ENCODE assay signal across 21 mouse cellular contexts in genomic region chr8:47245116-47245515, GRCm38 (mm10).
A peak's percentile ranks its signal among the peaks of the same experiment; 100 is the strongest.
DNase-seq lines count a peak whose midpoint lies in the region; ATAC-seq and TF ChIP-seq lines count a peak whose summit lies in the region.
"Had no signal": no experiment of that assay in that cellular context is flagged by ENCODE, and none has a peak within 500 bp of the region (broad histone marks: within the 10 kb centered on the region; RNA-seq: fewer than 3 reads in every experiment).

No protein-coding gene starts in this region.

- no peaks in the 10 kb centered on the region for H3K36me3 ChIP-seq in hindbrain, postnatal 0 days (ENCODE audit: insufficient read depth, low read length)
- H3K36me3 ChIP-seq in hindbrain, embryonic 16.5 days (ENCODE audit: control insufficient read depth, insufficient read depth, low read length) = no peaks in the 10 kb centered on the region
- no peaks in the 10 kb centered on the region for H3K36me3 ChIP-seq in midbrain, postnatal 0 days (ENCODE audit: insufficient read depth, low read length)
- no peaks in the 10 kb centered on the region for H3K36me3 ChIP-seq in midbrain, embryonic 11.5 days (ENCODE audit: control insufficient read depth, insufficient read depth, low read length)
- no peaks in the 10 kb centered on the region for H3K36me3 ChIP-seq in forebrain, embryonic 16.5 days (ENCODE audit: control insufficient read depth, insufficient read depth)
- no peaks in the 10 kb centered on the region for H3K36me3 ChIP-seq in neural tube, embryonic 15.5 days
- H3K36me3 ChIP-seq: embryonic facial prominence, embryonic 13.5 days; heart, embryonic 12.5 days; intestine, embryonic 15.5 days; liver, embryonic 13.5 days had no signal

- peaks cover 34% of the 10 kb centered on the region for H3K4me1 ChIP-seq in hindbrain, postnatal 0 days (ENCODE audit: insufficient read depth, low read length)
- peaks cover 44% of the 10 kb centered on the region for H3K4me1 ChIP-seq in hindbrain, embryonic 16.5 days (ENCODE audit: control insufficient read depth, insufficient read depth, low read depth, low read length)
- H3K4me1 ChIP-seq in midbrain, postnatal 0 days (ENCODE audit: insufficient read depth, low read length) = peaks cover 8% of the 10 kb centered on the region
- H3K4me1 ChIP-seq in midbrain, embryonic 11.5 days (ENCODE audit: control insufficient read depth, insufficient read depth, low read length) = peaks cover 38% of the 10 kb centered on the region
- H3K4me1 ChIP-seq in forebrain, embryonic 16.5 days (replicated peaks; ENCODE audit: control insufficient read depth, insufficient read depth, low read length) = peaks cover 41% of the 10 kb centered on the region
- peaks cover 58% of the 10 kb centered on the region for H3K4me1 ChIP-seq in neural tube, embryonic 15.5 days
- H3K4me1 ChIP-seq: liver, embryonic 13.5 days had no signal

- WGBS in hindbrain, postnatal 0 days = 49% methylated on average over 4 of the region's 4 CpGs
- WGBS in hindbrain, embryonic 16.5 days = 51% methylated on average over 4 of the region's 4 CpGs
- 53% methylated on average over 4 of the region's 4 CpGs for WGBS in midbrain, postnatal 0 days
- WGBS in midbrain, embryonic 11.5 days = 75% methylated on average over 4 of the region's 4 CpGs
- WGBS in forebrain, embryonic 16.5 days = 31% methylated on average over 4 of the region's 4 CpGs
- WGBS in neural tube, embryonic 15.5 days = 57% methylated on average over 4 of the region's 4 CpGs

- no peak overlapping the region for H3K4me3 ChIP-seq in hindbrain, postnatal 0 days (ENCODE audit: low read length)
- H3K4me3 ChIP-seq in hindbrain, embryonic 16.5 days (ENCODE audit: low read length) = no peak overlapping the region
- no peak overlapping the region for H3K4me3 ChIP-seq in midbrain, postnatal 0 days (ENCODE audit: low read depth, low read length)
- H3K4me3 ChIP-seq in midbrain, embryonic 11.5 days (ENCODE audit: low read depth, low read length) = no peak overlapping the region
- H3K4me3 ChIP-seq in forebrain, embryonic 16.5 days (replicated peaks; ENCODE audit: low read length) = no peak overlapping the region
- H3K4me3 ChIP-seq in neural tube, embryonic 15.5 days (replicated peaks) = no peak overlapping the region
- H3K4me3 ChIP-seq: embryonic facial prominence, embryonic 13.5 days; heart, embryonic 12.5 days; intestine, embryonic 15.5 days; liver, embryonic 13.5 days; myocyte had no signal

- no peak overlapping the region; the same call in 1 of the 2 replicates for H3K27ac ChIP-seq in hindbrain, postnatal 0 days
- H3K27ac ChIP-seq in hindbrain, embryonic 16.5 days (ENCODE audit: low read depth, low read length) = no peak overlapping the region
- no peak overlapping the region for H3K27ac ChIP-seq in midbrain, postnatal 0 days (ENCODE audit: low read depth, low read length)
- H3K27ac ChIP-seq in midbrain, embryonic 11.5 days (ENCODE audit: low read depth, low read length) = no peak overlapping the region
- peak overlapping the region; percentile 7; the same call in 1 of the 2 replicates for H3K27ac ChIP-seq in forebrain, embryonic 16.5 days (ENCODE audit: low read length)
- peak overlapping the region; percentile 30; the same call in 1 of the 2 replicates for H3K27ac ChIP-seq in neural tube, embryonic 15.5 days (replicated peaks)
- H3K27ac ChIP-seq: embryonic facial prominence, embryonic 13.5 days; intestine, embryonic 15.5 days; liver, embryonic 13.5 days had no signal

- no peaks in the 10 kb centered on the region for H3K27me3 ChIP-seq in hindbrain, postnatal 0 days (ENCODE audit: insufficient read depth, low read length)
- no peaks in the 10 kb centered on the region for H3K27me3 ChIP-seq in hindbrain, embryonic 16.5 days (replicated peaks; ENCODE audit: control insufficient read depth, insufficient read depth, low read length)
- no peaks in the 10 kb centered on the region for H3K27me3 ChIP-seq in midbrain, postnatal 0 days (ENCODE audit: insufficient read depth, low read length)
- no peaks in the 10 kb centered on the region for H3K27me3 ChIP-seq in midbrain, embryonic 11.5 days (ENCODE audit: control insufficient read depth, insufficient read depth, low read length)
- H3K27me3 ChIP-seq in forebrain, embryonic 16.5 days (replicated peaks; ENCODE audit: control insufficient read depth, insufficient read depth, low read length) = no peaks in the 10 kb centered on the region
- H3K27me3 ChIP-seq in neural tube, embryonic 15.5 days (replicated peaks) = no peaks in the 10 kb centered on the region
- H3K27me3 ChIP-seq: embryonic facial prominence, embryonic 13.5 days; heart, embryonic 12.5 days; intestine, embryonic 15.5 days; liver, embryonic 13.5 days; Patski had no signal

- no peak overlapping the region for H3K9ac ChIP-seq in hindbrain, postnatal 0 days (replicated peaks; ENCODE audit: low read length)
- no peak overlapping the region for H3K9ac ChIP-seq in hindbrain, embryonic 16.5 days (ENCODE audit: low read depth, low read length)
- no peak overlapping the region for H3K9ac ChIP-seq in midbrain, postnatal 0 days (replicated peaks; ENCODE audit: low read length, poor library complexity, severe bottlenecking)
- H3K9ac ChIP-seq in midbrain, embryonic 11.5 days (ENCODE audit: low read length) = no peak overlapping the region
- H3K9ac ChIP-seq in forebrain, embryonic 16.5 days (replicated peaks; ENCODE audit: low read depth, low read length) = no peak overlapping the region
- H3K9ac ChIP-seq in neural tube, embryonic 15.5 days (replicated peaks) = no peak overlapping the region
- H3K9ac ChIP-seq: embryonic facial prominence, embryonic 13.5 days; heart, embryonic 12.5 days; intestine, embryonic 15.5 days; liver, embryonic 13.5 days had no signal

- peak; percentile 28 for DNase-seq in hindbrain, postnatal 0 days (ENCODE audit: low spot score)
- DNase-seq in midbrain, postnatal 0 days (ENCODE audit: low spot score) = peak; percentile 47
- DNase-seq in midbrain, embryonic 11.5 days (ENCODE audit: low spot score, missing footprints) = no peak
- DNase-seq in heart, adult 9 months (ENCODE audit: low spot score in 2 of 2) = no peak
- DNase-seq in frontal cortex, postnatal 36 days (ENCODE audit: low spot score in 2 of 2) = no peak
- DNase-seq: cerebellum, adult 11 months; cerebellum, postnatal 36 days; gastrocnemius, postnatal 14 days; heart, postnatal 4 days; kidney, postnatal 10 days; layer of hippocampus, postnatal 36 days; liver, embryonic 13.5 days; thymus, postnatal 36 days had no signal

- no peaks in the 10 kb centered on the region for H3K9me3 ChIP-seq in hindbrain, postnatal 0 days (ENCODE audit: low read length)
- H3K9me3 ChIP-seq in hindbrain, embryonic 16.5 days (ENCODE audit: control insufficient read depth, low read length) = no peaks in the 10 kb centered on the region
- no peaks in the 10 kb centered on the region for H3K9me3 ChIP-seq in midbrain, postnatal 0 days (ENCODE audit: low read length)
- no peaks in the 10 kb centered on the region for H3K9me3 ChIP-seq in midbrain, embryonic 11.5 days (ENCODE audit: control insufficient read depth, low read length)
- no peaks in the 10 kb centered on the region for H3K9me3 ChIP-seq in forebrain, embryonic 16.5 days (ENCODE audit: control insufficient read depth, low read length)
- no peaks in the 10 kb centered on the region for H3K9me3 ChIP-seq in neural tube, embryonic 15.5 days (replicated peaks)
- H3K9me3 ChIP-seq: embryonic facial prominence, embryonic 13.5 days; heart, embryonic 12.5 days; intestine, embryonic 15.5 days; liver, embryonic 13.5 days had no signal

- TF ChIP-seq CTCF in hindbrain, postnatal 0 days (IDR thresholded peaks at IDR 0.05; ENCODE audit: low read depth) = no peak
- no peak for TF ChIP-seq CTCF in midbrain, postnatal 0 days (IDR thresholded peaks at IDR 0.05)

- ATAC-seq in hindbrain, postnatal 0 days = no peak
- ATAC-seq in hindbrain, embryonic 16.5 days = no peak
- no peak for ATAC-seq in midbrain, postnatal 0 days (ENCODE audit: low FRiP score)
- ATAC-seq in midbrain, embryonic 11.5 days (ENCODE audit: low FRiP score) = no peak
- ATAC-seq in forebrain, embryonic 16.5 days = no peak
- ATAC-seq in neural tube, embryonic 15.5 days (ENCODE audit: low FRiP score) = no peak
- ATAC-seq: intestine, embryonic 15.5 days; Patski had no signal

- H3K4me2 ChIP-seq in hindbrain, postnatal 0 days (ENCODE audit: low read depth, low read length) = no peak overlapping the region
- H3K4me2 ChIP-seq in hindbrain, embryonic 16.5 days (ENCODE audit: low read length) = no peak overlapping the region
- H3K4me2 ChIP-seq in midbrain, postnatal 0 days (ENCODE audit: low read depth, low read length, poor library complexity, severe bottlenecking) = no peak overlapping the region
- H3K4me2 ChIP-seq in midbrain, embryonic 11.5 days = no peak overlapping the region
- H3K4me2 ChIP-seq in forebrain, embryonic 16.5 days (ENCODE audit: low read length) = no peak overlapping the region
- H3K4me2 ChIP-seq in neural tube, embryonic 15.5 days = no peak overlapping the region
- H3K4me2 ChIP-seq: embryonic facial prominence, embryonic 13.5 days; heart, embryonic 12.5 days; intestine, embryonic 15.5 days; liver, embryonic 13.5 days had no signal

Comparison
In these comparisons a context has a peak if more than half of its experiments do, and no peak if none do; other contexts are left out.
1. DNase-seq: peak in hindbrain, postnatal 0 days (single experiment) and midbrain, postnatal 0 days (single experiment); none in midbrain, embryonic 11.5 days (single experiment), heart, adult 9 months (0 of 2) and frontal cortex, postnatal 36 days (0 of 2).
2. H3K27ac ChIP-seq: peak in forebrain, embryonic 16.5 days (single experiment) and neural tube, embryonic 15.5 days (single experiment); none in hindbrain, postnatal 0 days (single experiment), hindbrain, embryonic 16.5 days (single experiment), midbrain, postnatal 0 days (single experiment) and midbrain, embryonic 11.5 days (single experiment).